10 mouse cellular contexts compared by ENCODE assay signal in genomic region chr8:4401442-4401841, GRCm38 (mm10).
"Had no signal": no experiment of that assay in that cellular context is flagged by ENCODE, and none has a peak within 500 bp of the region (broad histone marks: within the 10 kb centered on the region; RNA-seq: fewer than 3 reads in every experiment).

No protein-coding gene starts in this region.

- DNase-seq: retina, postnatal 1 day; right cerebral cortex, postnatal 14 days; right cerebral cortex, postnatal 25 days; spleen, adult 18-20 months; thymus, adult 18-20 months; thymus, adult 2 months; thymus, postnatal 14 days; thymus, postnatal 25 days; thymus, postnatal 36 days; thymus, postnatal 4 days had no signal
